Comparison of ENCODE assay signal across 15 mouse cellular contexts in the genomic region with DNA sequence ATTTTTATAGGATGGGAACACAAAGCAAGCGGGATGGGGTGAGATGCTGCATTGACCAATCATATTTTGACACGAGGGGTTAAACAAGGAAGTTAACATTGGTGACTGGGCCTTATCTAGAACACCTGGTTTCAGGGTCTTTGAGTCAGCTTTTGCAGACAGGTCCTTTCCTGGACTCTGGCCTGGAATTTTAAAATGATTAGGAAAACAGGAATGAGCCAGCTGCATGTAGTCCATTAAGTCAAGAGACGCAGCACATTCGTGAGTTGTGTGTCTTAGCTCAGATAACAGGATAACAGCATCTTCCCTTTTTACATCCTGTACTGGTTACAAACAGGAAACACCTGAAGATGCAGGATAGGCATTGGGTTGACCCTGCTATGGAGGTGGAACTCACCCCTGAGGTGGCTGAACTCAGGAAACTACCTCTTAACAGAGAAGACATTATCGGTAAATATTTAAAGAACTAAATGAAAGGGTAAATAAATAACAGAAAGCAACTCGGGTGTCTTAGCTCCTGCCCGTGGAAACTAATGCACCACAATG. TPM values are rescaled to one million over a fixed set of nuclear protein-coding genes. Genes with fewer than 3 reads are reported as not detected.
DNase-seq lines count a peak whose midpoint lies in the region; ATAC-seq lines count a peak whose summit lies in the region.
"Had no signal": no experiment of that assay in that cellular context is flagged by ENCODE, and none has a peak within 500 bp of the region (broad histone marks: within the 10 kb centered on the region; RNA-seq: fewer than 3 reads in every experiment).

No protein-coding gene starts in this region.

- no peaks in the 10 kb centered on the region for H3K27me3 ChIP-seq in heart, embryonic 15.5 days
- no peaks in the 10 kb centered on the region for H3K27me3 ChIP-seq in heart, embryonic 10.5 days (ENCODE audit: insufficient read depth, poor library complexity, severe bottlenecking)
- H3K27me3 ChIP-seq in lung, embryonic 15.5 days = no peaks in the 10 kb centered on the region
- H3K27me3 ChIP-seq: embryonic facial prominence, embryonic 12.5 days; forebrain, embryonic 13.5 days had no signal

- WGBS in heart, embryonic 15.5 days = 61% methylated on average over 7 of the region's 7 CpGs
- WGBS in heart, embryonic 10.5 days = 58% methylated on average over 7 of the region's 7 CpGs
- WGBS in lung, embryonic 15.5 days = 52% methylated on average over 7 of the region's 7 CpGs

- 0 out of 2 replicates have a peak, but pooled peaks have one; percentile 22 for ATAC-seq in heart, embryonic 15.5 days (replicated peaks; ENCODE audit: insufficient number of reproducible peaks, insufficient read depth, low FRiP score, low read depth)
- ATAC-seq in lung, embryonic 15.5 days (ENCODE audit: borderline replicate concordance, extremely low read depth, low FRiP score, low TSS enrichment) = no peak
- peak; percentile 52 for ATAC-seq in common myeloid progenitor, adult 5-6 weeks (replicated peaks; ENCODE audit: low read depth, poor library complexity, severe bottlenecking)
- ATAC-seq: forebrain, embryonic 13.5 days; hindbrain, embryonic 16.5 days had no signal

- H3K4me1 ChIP-seq in heart, embryonic 15.5 days (replicated peaks) = peaks cover 3% of the 10 kb centered on the region; the same call in 1 of the 2 replicates
- H3K4me1 ChIP-seq in heart, embryonic 10.5 days = peaks cover 9% of the 10 kb centered on the region
- H3K4me1 ChIP-seq in lung, embryonic 15.5 days = peaks cover 34% of the 10 kb centered on the region
- H3K4me1 ChIP-seq: forebrain, embryonic 13.5 days had no signal

- H3K9me3 ChIP-seq in heart, embryonic 15.5 days (replicated peaks) = no peaks in the 10 kb centered on the region
- no peaks in the 10 kb centered on the region for H3K9me3 ChIP-seq in heart, embryonic 10.5 days
- no peaks in the 10 kb centered on the region for H3K9me3 ChIP-seq in lung, embryonic 15.5 days
- H3K9me3 ChIP-seq: embryonic facial prominence, embryonic 12.5 days; forebrain, embryonic 13.5 days had no signal

- H3K4me3 ChIP-seq in heart, embryonic 15.5 days = no peak overlapping the region
- H3K4me3 ChIP-seq in heart, embryonic 10.5 days = no peak overlapping the region
- no peak overlapping the region for H3K4me3 ChIP-seq in lung, embryonic 15.5 days
- H3K4me3 ChIP-seq: embryonic facial prominence, embryonic 12.5 days; forebrain, embryonic 13.5 days; myocyte had no signal

- no peak overlapping the region for H3K4me2 ChIP-seq in heart, embryonic 15.5 days
- no peak overlapping the region for H3K4me2 ChIP-seq in lung, embryonic 15.5 days
- H3K4me2 ChIP-seq: embryonic facial prominence, embryonic 12.5 days; forebrain, embryonic 13.5 days had no signal

- peak overlapping the region; percentile 40; the same call in 1 of the 2 replicates for H3K27ac ChIP-seq in heart, embryonic 15.5 days
- no peak overlapping the region for H3K27ac ChIP-seq in heart, embryonic 10.5 days
- peak overlapping the region; percentile 49 for H3K27ac ChIP-seq in lung, embryonic 15.5 days
- H3K27ac ChIP-seq: embryonic facial prominence, embryonic 12.5 days; forebrain, embryonic 13.5 days; liver, embryonic 14.5 days had no signal

- DNase-seq in heart, embryonic 10.5 days (ENCODE audit: low spot score) = no peak
- DNase-seq in lung, postnatal 4 days = no peak
- peak; percentile 37 for DNase-seq in thymus, postnatal 25 days
- no peak for DNase-seq in cerebellum, postnatal 14 days
- DNase-seq: cerebellum, adult 18-20 months; gastrocnemius, postnatal 14 days had no signal

- H3K9ac ChIP-seq in heart, embryonic 15.5 days = no peak overlapping the region
- no peak overlapping the region for H3K9ac ChIP-seq in lung, embryonic 15.5 days
- H3K9ac ChIP-seq: embryonic facial prominence, embryonic 12.5 days; forebrain, embryonic 13.5 days; liver, embryonic 14.5 days had no signal

- no peaks in the 10 kb centered on the region for H3K36me3 ChIP-seq in heart, embryonic 15.5 days
- no peaks in the 10 kb centered on the region for H3K36me3 ChIP-seq in heart, embryonic 10.5 days
- no peaks in the 10 kb centered on the region for H3K36me3 ChIP-seq in lung, embryonic 15.5 days
- H3K36me3 ChIP-seq: embryonic facial prominence, embryonic 12.5 days had no signal

RNA-seq across cellular contexts. Expression of a gene that starts 59.1 kb away (rescaled TPM):
- not detected in 2 replicates for polyA plus RNA-seq in heart, embryonic 15.5 days (2015; fragmentation: Nextera tagmentation; extraction: Ambion mirVana)
- polyA plus RNA-seq in heart, embryonic 10.5 days (2016; fragmentation: Nextera tagmentation; extraction: Ambion mirVana) = not detected in 2 replicates
- not detected in 2 replicates for polyA plus RNA-seq in lung, embryonic 15.5 days (2015; fragmentation: Nextera tagmentation; extraction: Ambion mirVana)
- not detected in 2 replicates for total RNA-seq in common myeloid progenitor, adult 5-6 weeks (2017)
- total RNA-seq: gastrocnemius, postnatal 14 days; left cerebral cortex, postnatal 25 days had no signal
- polyA plus RNA-seq: embryonic facial prominence, embryonic 12.5 days; forebrain, embryonic 13.5 days; hindbrain, embryonic 16.5 days; liver, embryonic 14.5 days; myocyte had no signal
